Mouse (Mus musculus) embryonic fibroblast, embryonic 13.5 days (primary cell): Measurements from ENCODE around the gene Pde8b.

Source experiments
- CTCF ChIP-seq: IDR thresholded peaks from 2 replicates; pipeline ENCODE4 v1.5.1; 2011; ENCODE audit warnings: mild to moderate bottlenecking, control low read depth, low read length, moderate library complexity, borderline replicate concordance; ENCODE audit not compliant: insufficient read depth
- POLR2A ChIP-seq: IDR thresholded peaks from 2 replicates; pipeline ENCODE4 v1.6.1; 2011; ENCODE audit warnings: low read depth, mild to moderate bottlenecking, control low read depth, low read length, moderate library complexity

- TF ChIP-seq POLR2A = no peak
- no peak for TF ChIP-seq CTCF
These were observed 271.1 kb downstream of the Pde8b start for GRCm38 (mm10) chr13:94979081-94979480.
